Mouse (Mus musculus): ENCODE measurements around the gene Gbe1. TPM values are rescaled to one million over a fixed set of nuclear protein-coding genes. Genes with fewer than 3 reads are reported as not detected.

The Gbe1 gene
- polyA plus RNA-seq, 1 experiment from 2014 or later, result 15.4 TPM

GRCm38 (mm10) chr16:70326339-70326948 is 12.7 kb downstream of the Gbe1 start:
- no peak overlapping the region for H3K9ac ChIP-seq (ENCODE audit: low read depth, low read length)
- no peak for DNase-seq (ENCODE audit: low spot score)
- no peak overlapping the region for H3K4me3 ChIP-seq (ENCODE audit: low read depth, low read length)
- no peak overlapping the region for H3K27ac ChIP-seq (ENCODE audit: low read depth, low read length)
- 90% methylated on average over 9 of the region's 9 CpGs for WGBS
- H3K4me1 ChIP-seq (replicated peaks; ENCODE audit: control insufficient read depth, insufficient read depth, low read length), result no peaks in the 10 kb centered on the region
- H3K36me3 ChIP-seq (ENCODE audit: control insufficient read depth, insufficient read depth, low read length), result no peaks in the 10 kb centered on the region
- no peak overlapping the region for H3K4me2 ChIP-seq (replicated peaks; ENCODE audit: low read depth, low read length)
- no peaks in the 10 kb centered on the region for H3K9me3 ChIP-seq (ENCODE audit: control insufficient read depth, low read length)
- ATAC-seq (ENCODE audit: low FRiP score), result no peak
- H3K27me3 ChIP-seq (ENCODE audit: control insufficient read depth, insufficient read depth, low read length), result no peaks in the 10 kb centered on the region

- no peaks in the 10 kb centered on the region for H3K36me3 ChIP-seq (ENCODE audit: control insufficient read depth, insufficient read depth, low read length)
- no peaks in the 10 kb centered on the region for H3K9me3 ChIP-seq (ENCODE audit: control insufficient read depth, low read length)
- no peak overlapping the region for H3K27ac ChIP-seq (ENCODE audit: low read depth, low read length)
- H3K9ac ChIP-seq (ENCODE audit: low read depth, low read length), result no peak overlapping the region
- ATAC-seq (ENCODE audit: low FRiP score), result no peak
- no peak overlapping the region for H3K4me2 ChIP-seq (replicated peaks; ENCODE audit: low read depth, low read length)
- WGBS, result 90% methylated on average over 6 of the region's 6 CpGs
- no peaks in the 10 kb centered on the region for H3K27me3 ChIP-seq (ENCODE audit: control insufficient read depth, insufficient read depth, low read length)
- H3K4me3 ChIP-seq (ENCODE audit: low read depth, low read length), result no peak overlapping the region
- DNase-seq (ENCODE audit: low spot score), result no peak
- H3K4me1 ChIP-seq (replicated peaks; ENCODE audit: control insufficient read depth, insufficient read depth, low read length), result no peaks in the 10 kb centered on the region
These were observed 14.8 kb downstream of the Gbe1 start for GRCm38 (mm10) chr16:70328566-70328965.

GRCm38 (mm10) chr16:70329036-70329435 is 15.3 kb downstream of the Gbe1 start:
- H3K4me2 ChIP-seq (replicated peaks; ENCODE audit: low read depth, low read length), result no peak overlapping the region
- no peaks in the 10 kb centered on the region for H3K36me3 ChIP-seq (ENCODE audit: control insufficient read depth, insufficient read depth, low read length)
- no peak for DNase-seq (ENCODE audit: low spot score)
- no peaks in the 10 kb centered on the region for H3K27me3 ChIP-seq (ENCODE audit: control insufficient read depth, insufficient read depth, low read length)
- no peaks in the 10 kb centered on the region for H3K9me3 ChIP-seq (ENCODE audit: control insufficient read depth, low read length)
- H3K27ac ChIP-seq (ENCODE audit: low read depth, low read length), result no peak overlapping the region
- no peak overlapping the region for H3K9ac ChIP-seq (ENCODE audit: low read depth, low read length)
- WGBS, result 82% methylated on average over 10 of the region's 10 CpGs
- no peak for ATAC-seq (ENCODE audit: low FRiP score)
- H3K4me1 ChIP-seq (replicated peaks; ENCODE audit: control insufficient read depth, insufficient read depth, low read length), result no peaks in the 10 kb centered on the region
- H3K4me3 ChIP-seq (ENCODE audit: low read depth, low read length), result no peak overlapping the region

GRCm38 (mm10) chr16:70329471-70329870 is 15.7 kb downstream of the Gbe1 start:
- no peak for ATAC-seq (ENCODE audit: low FRiP score)
- Histone ChIP-seq H3K36me3 (ENCODE audit: control insufficient read depth, insufficient read depth, low read length) (no peaks in the 10 kb centered on the region), H3K4me1 (replicated peaks; ENCODE audit: control insufficient read depth, insufficient read depth, low read length) (no peaks in the 10 kb centered on the region), H3K9ac (ENCODE audit: low read depth, low read length) (no peak overlapping the region), H3K4me3 (ENCODE audit: low read depth, low read length) (no peak overlapping the region), H3K27ac (ENCODE audit: low read depth, low read length) (no peak overlapping the region), H3K4me2 (replicated peaks; ENCODE audit: low read depth, low read length) (no peak overlapping the region), H3K27me3 (ENCODE audit: control insufficient read depth, insufficient read depth, low read length) (no peaks in the 10 kb centered on the region), H3K9me3 (ENCODE audit: control insufficient read depth, low read length) (no peaks in the 10 kb centered on the region)
- DNase-seq (ENCODE audit: low spot score), result no peak
- 88% methylated on average over 6 of the region's 6 CpGs for WGBS

GRCm38 (mm10) chr16:70330007-70330406 is 16.3 kb downstream of the Gbe1 start:
- Histone ChIP-seq H3K36me3 (ENCODE audit: control insufficient read depth, insufficient read depth, low read length) (no peaks in the 10 kb centered on the region), H3K9me3 (ENCODE audit: control insufficient read depth, low read length) (no peaks in the 10 kb centered on the region), H3K9ac (ENCODE audit: low read depth, low read length) (no peak overlapping the region), H3K27me3 (ENCODE audit: control insufficient read depth, insufficient read depth, low read length) (no peaks in the 10 kb centered on the region), H3K4me3 (ENCODE audit: low read depth, low read length) (no peak overlapping the region), H3K4me2 (replicated peaks; ENCODE audit: low read depth, low read length) (no peak overlapping the region), H3K27ac (ENCODE audit: low read depth, low read length) (no peak overlapping the region), H3K4me1 (replicated peaks; ENCODE audit: control insufficient read depth, insufficient read depth, low read length) (no peaks in the 10 kb centered on the region)
- WGBS, result 80% methylated on average over 2 of the region's 2 CpGs
- ATAC-seq (ENCODE audit: low FRiP score), result no peak
- no peak for DNase-seq (ENCODE audit: low spot score)

GRCm38 (mm10) chr16:70330626-70331275 is 17.0 kb downstream of the Gbe1 start:
- Histone ChIP-seq H3K4me2 (replicated peaks; ENCODE audit: low read depth, low read length) (no peak overlapping the region), H3K9me3 (ENCODE audit: control insufficient read depth, low read length) (no peaks in the 10 kb centered on the region), H3K27ac (ENCODE audit: low read depth, low read length) (no peak overlapping the region), H3K9ac (ENCODE audit: low read depth, low read length) (no peak overlapping the region), H3K4me1 (replicated peaks; ENCODE audit: control insufficient read depth, insufficient read depth, low read length) (no peaks in the 10 kb centered on the region), H3K36me3 (ENCODE audit: control insufficient read depth, insufficient read depth, low read length) (no peaks in the 10 kb centered on the region), H3K4me3 (ENCODE audit: low read depth, low read length) (no peak overlapping the region), H3K27me3 (ENCODE audit: control insufficient read depth, insufficient read depth, low read length) (no peaks in the 10 kb centered on the region)
- ATAC-seq (ENCODE audit: low FRiP score) (no peak), DNase-seq (ENCODE audit: low spot score) (no peak)
- WGBS, result 89% methylated on average over 10 of the region's 10 CpGs

- Histone ChIP-seq H3K36me3 (ENCODE audit: control insufficient read depth, insufficient read depth, low read length) (no peaks in the 10 kb centered on the region), H3K9ac (ENCODE audit: low read depth, low read length) (no peak overlapping the region), H3K4me1 (replicated peaks; ENCODE audit: control insufficient read depth, insufficient read depth, low read length) (no peaks in the 10 kb centered on the region), H3K27me3 (ENCODE audit: control insufficient read depth, insufficient read depth, low read length) (no peaks in the 10 kb centered on the region), H3K9me3 (ENCODE audit: control insufficient read depth, low read length) (no peaks in the 10 kb centered on the region), H3K4me2 (replicated peaks; ENCODE audit: low read depth, low read length) (no peak overlapping the region), H3K27ac (ENCODE audit: low read depth, low read length) (no peak overlapping the region), H3K4me3 (ENCODE audit: low read depth, low read length) (no peak overlapping the region)
- whole genome bisulfite sequencing, result 93% methylated on average over 5 of the region's 5 CpGs
- ATAC-seq (ENCODE audit: low FRiP score) (no peak), DNase-seq (ENCODE audit: low spot score) (no peak)
These were observed 21.1 kb downstream of the Gbe1 start for GRCm38 (mm10) chr16:70334812-70335211.

GRCm38 (mm10) chr16:70335472-70335871 is 21.7 kb downstream of the Gbe1 start:
- Histone ChIP-seq H3K27me3 (ENCODE audit: control insufficient read depth, insufficient read depth, low read length) (no peaks in the 10 kb centered on the region), H3K36me3 (ENCODE audit: control insufficient read depth, insufficient read depth, low read length) (no peaks in the 10 kb centered on the region), H3K27ac (ENCODE audit: low read depth, low read length) (no peak overlapping the region), H3K4me3 (ENCODE audit: low read depth, low read length) (no peak overlapping the region), H3K4me1 (replicated peaks; ENCODE audit: control insufficient read depth, insufficient read depth, low read length) (no peaks in the 10 kb centered on the region), H3K9ac (ENCODE audit: low read depth, low read length) (no peak overlapping the region), H3K9me3 (ENCODE audit: control insufficient read depth, low read length) (no peaks in the 10 kb centered on the region), H3K4me2 (replicated peaks; ENCODE audit: low read depth, low read length) (no peak overlapping the region)
- ATAC-seq (ENCODE audit: low FRiP score) (no peak), DNase-seq (ENCODE audit: low spot score) (no peak)

GRCm38 (mm10) chr16:70337661-70338060 is 23.9 kb downstream of the Gbe1 start:
- no peak overlapping the region for H3K9ac ChIP-seq (ENCODE audit: low read depth, low read length)

More at GRCm38 (mm10) chr16:70337661-70338060, 23.9 kb downstream of the Gbe1 start:
- WGBS, result 83% methylated on average over 3 of the region's 3 CpGs
- H3K4me2 ChIP-seq (replicated peaks; ENCODE audit: low read depth, low read length), result no peak overlapping the region
- H3K27me3 ChIP-seq (ENCODE audit: control insufficient read depth, insufficient read depth, low read length), result no peaks in the 10 kb centered on the region
- DNase-seq (ENCODE audit: low spot score) (no peak), ATAC-seq (ENCODE audit: low FRiP score) (no peak)
- no peaks in the 10 kb centered on the region for H3K4me1 ChIP-seq (replicated peaks; ENCODE audit: control insufficient read depth, insufficient read depth, low read length)
- H3K9me3 ChIP-seq (ENCODE audit: control insufficient read depth, low read length), result no peaks in the 10 kb centered on the region
- no peaks in the 10 kb centered on the region for H3K36me3 ChIP-seq (ENCODE audit: control insufficient read depth, insufficient read depth, low read length)
- H3K27ac ChIP-seq (ENCODE audit: low read depth, low read length), result no peak overlapping the region
- no peak overlapping the region for H3K4me3 ChIP-seq (ENCODE audit: low read depth, low read length)

All from hindbrain, embryonic 11.5 days (tissue).